10 mouse cellular contexts compared by ENCODE assay signal in the genomic region with DNA sequence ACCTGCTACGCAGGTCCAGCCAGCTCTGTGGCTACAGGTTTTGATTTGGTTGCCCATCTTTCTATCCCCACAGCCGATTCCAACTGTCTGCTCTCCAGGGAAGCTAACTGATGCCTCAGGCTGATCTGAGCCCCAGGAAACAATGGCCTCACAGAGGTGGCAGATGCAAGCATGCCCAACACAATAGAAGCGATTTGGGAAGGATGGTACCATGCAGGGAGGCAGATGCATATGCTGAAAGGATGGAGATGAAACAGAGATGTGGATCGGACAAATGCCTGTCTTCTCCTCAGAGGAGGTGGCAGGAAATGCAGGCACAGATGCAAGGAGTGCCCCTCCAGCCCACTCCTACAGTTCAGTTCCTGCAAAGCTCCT. TPM values are rescaled to one million over a fixed set of nuclear protein-coding genes. Genes with fewer than 3 reads are reported as not detected.
DNase-seq lines count a peak whose midpoint lies in the region; ATAC-seq lines count a peak whose summit lies in the region.
"Had no signal": no experiment of that assay in that cellular context is flagged by ENCODE, and none has a peak within 500 bp of the region (broad histone marks: within the 10 kb centered on the region; RNA-seq: fewer than 3 reads in every experiment).

No protein-coding gene starts in this region.

- H3K27ac ChIP-seq in forebrain, embryonic 14.5 days (ENCODE audit: low read depth, low read length) = peak overlapping the region; percentile 87
- H3K27ac ChIP-seq in midbrain, embryonic 15.5 days = peak overlapping the region; percentile 81
- H3K27ac ChIP-seq: limb, embryonic 15.5 days had no signal

- no peaks in the 10 kb centered on the region for H3K36me3 ChIP-seq in forebrain, embryonic 14.5 days (ENCODE audit: control insufficient read depth, insufficient read depth, low read length)
- no peaks in the 10 kb centered on the region for H3K36me3 ChIP-seq in midbrain, embryonic 15.5 days (replicated peaks)
- H3K36me3 ChIP-seq: limb, embryonic 15.5 days had no signal

- no peaks in the 10 kb centered on the region for H3K27me3 ChIP-seq in forebrain, embryonic 14.5 days (replicated peaks; ENCODE audit: control insufficient read depth, insufficient read depth, low read length)
- no peaks in the 10 kb centered on the region for H3K27me3 ChIP-seq in midbrain, embryonic 15.5 days (replicated peaks)

- DNase-seq in cerebellum, adult 8-10 months = peak; percentile 52
- no peak for DNase-seq in cerebellum, postnatal 4 days (ENCODE audit: low spot score in 2 of 2)
- DNase-seq in ES-CJ7 (ENCODE audit: low read depth, low spot score) = peak; percentile 86
- DNase-seq in forebrain, embryonic 14.5 days (ENCODE audit: low spot score) = peak; percentile 48
- DNase-seq in right cerebral cortex, postnatal 10 days (ENCODE audit: low spot score in 2 of 2) = no peak
- DNase-seq in testis, postnatal 14 days (ENCODE audit: low spot score) = no peak
- DNase-seq in adrenal gland, adult 18-20 months (ENCODE audit: low spot score in 2 of 2) = no peak

- no peaks in the 10 kb centered on the region for H3K9me3 ChIP-seq in forebrain, embryonic 14.5 days (replicated peaks; ENCODE audit: control insufficient read depth, low read length)
- no peaks in the 10 kb centered on the region for H3K9me3 ChIP-seq in midbrain, embryonic 15.5 days
- H3K9me3 ChIP-seq: limb, embryonic 15.5 days had no signal

- no peak overlapping the region for H3K4me3 ChIP-seq in forebrain, embryonic 14.5 days (ENCODE audit: low read depth, low read length)
- H3K4me3 ChIP-seq in midbrain, embryonic 15.5 days = no peak overlapping the region
- H3K4me3 ChIP-seq: limb, embryonic 15.5 days had no signal

- 4% methylated on average over 4 of the region's 4 CpGs for WGBS in forebrain, embryonic 14.5 days
- WGBS in midbrain, embryonic 15.5 days = 3% methylated on average over 4 of the region's 4 CpGs

- peak; percentile 6 for ATAC-seq in forebrain, embryonic 14.5 days
- ATAC-seq in midbrain, embryonic 15.5 days (replicated peaks) = no peak; the same call in none of the 2 replicates
- ATAC-seq: activated CD4-positive, CD25-positive, alpha-beta regulatory T cell, adult 4 months had no signal

- peak overlapping the region; percentile 37 for H3K4me2 ChIP-seq in forebrain, embryonic 14.5 days (ENCODE audit: low read length)
- H3K4me2 ChIP-seq in midbrain, embryonic 15.5 days = peak overlapping the region; percentile 38

- peaks cover 34% of the 10 kb centered on the region for H3K4me1 ChIP-seq in forebrain, embryonic 14.5 days (ENCODE audit: control insufficient read depth, insufficient read depth, low read length)
- peaks cover 44% of the 10 kb centered on the region for H3K4me1 ChIP-seq in midbrain, embryonic 15.5 days

- peak overlapping the region; percentile 33 for H3K9ac ChIP-seq in forebrain, embryonic 14.5 days (ENCODE audit: low read length)
- peak overlapping the region; percentile 25; the same call in 1 of the 2 replicates for H3K9ac ChIP-seq in midbrain, embryonic 15.5 days
- H3K9ac ChIP-seq: limb, embryonic 15.5 days had no signal

RNA-seq across cellular contexts. Expression of a gene that starts 4.5 kb away (rescaled TPM):
- polyA plus RNA-seq in forebrain, embryonic 14.5 days (2014; fragmentation: Nextera tagmentation; extraction: Ambion mirVana) = 0.11 and 0.17 TPM in 2 replicates
- 0.18 and 0.25 TPM in 2 replicates for polyA plus RNA-seq in midbrain, embryonic 15.5 days (2015; fragmentation: Nextera tagmentation; extraction: Ambion mirVana)
- under 1 TPM; 0.50 to 0.74 TPM for total RNA-seq in adrenal gland, adult 18-20 months (2021)
- polyA plus RNA-seq: activated CD4-positive, CD25-positive, alpha-beta regulatory T cell, adult 4 months had no signal

RNA-seq across cellular contexts. Expression of a gene that starts 16.5 kb away (rescaled TPM):
- 56.0 and 63.6 TPM in 2 replicates for polyA plus RNA-seq in forebrain, embryonic 14.5 days (2014; fragmentation: Nextera tagmentation; extraction: Ambion mirVana)
- 211 and 216 TPM in 2 replicates for polyA plus RNA-seq in midbrain, embryonic 15.5 days (2015; fragmentation: Nextera tagmentation; extraction: Ambion mirVana)
- 10 to 100 TPM; 10.7 to 14.0 TPM for total RNA-seq in adrenal gland, adult 18-20 months (2021)

RNA-seq across cellular contexts. Expression of a gene that starts 53.1 kb away (rescaled TPM):
- 28.8 and 33.1 TPM in 2 replicates for polyA plus RNA-seq in forebrain, embryonic 14.5 days (2014; fragmentation: Nextera tagmentation; extraction: Ambion mirVana)
- 27.6 and 29.8 TPM in 2 replicates for polyA plus RNA-seq in midbrain, embryonic 15.5 days (2015; fragmentation: Nextera tagmentation; extraction: Ambion mirVana)
- 10 to 100 TPM; 21.4 to 27.0 TPM for total RNA-seq in adrenal gland, adult 18-20 months (2021)

Comparison
In these comparisons a context has a peak if more than half of its experiments do, and no peak if none do; other contexts are left out.
1. DNase-seq: peak in cerebellum, adult 8-10 months (single experiment), ES-CJ7 (single experiment) and forebrain, embryonic 14.5 days (single experiment); none in cerebellum, postnatal 4 days (0 of 2), right cerebral cortex, postnatal 10 days (0 of 2), testis, postnatal 14 days (single experiment) and adrenal gland, adult 18-20 months (0 of 2).